Mouse (Mus musculus) MN1 (cell line): ENCODE measurements at regions not wholly inside any gene's neighbourhood (a gene's known extent, or its start where the extent isn't known, plus 50 kb on each side); places are given as distances from the start of the nearest gene placed in this dataset.
"Not testable (repeated sequence)": the region's sequence is repeated elsewhere in the genome, so short reads cannot be mapped to it uniquely, and the experiment has no call there.

ENCODE experiments used
- DNase-seq: peaks from one replicate; pipeline ENCODE4 v3.0.0-alpha.2; 2016; ENCODE audit warnings: low spot score

GRCm38 (mm10) chr3:118194754-118195153, 326.0 kb upstream of the Snx7 start:
- no peak for DNase-seq

DNA sequence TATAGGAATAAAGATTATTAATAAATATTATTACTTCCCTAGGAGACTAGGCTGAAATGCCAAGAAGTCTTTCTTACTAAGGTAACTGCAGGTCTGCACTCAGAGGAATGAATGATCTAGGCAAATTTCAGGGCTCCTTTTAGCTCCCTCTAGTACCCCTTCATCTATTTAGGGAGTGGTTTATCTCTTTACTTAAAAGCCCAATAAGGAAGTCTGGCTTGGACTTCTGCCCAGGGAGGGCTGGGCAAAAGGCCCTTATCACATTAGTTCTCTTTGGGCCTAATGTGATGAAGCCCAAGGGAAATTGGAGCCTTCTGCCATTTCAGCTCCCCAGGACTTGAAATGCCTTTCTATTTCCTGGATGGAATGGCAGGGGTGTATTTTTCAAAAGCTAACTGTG, 320.6 kb upstream of the Snx7 start:
- DNase-seq, result peak; percentile 49

DNA sequence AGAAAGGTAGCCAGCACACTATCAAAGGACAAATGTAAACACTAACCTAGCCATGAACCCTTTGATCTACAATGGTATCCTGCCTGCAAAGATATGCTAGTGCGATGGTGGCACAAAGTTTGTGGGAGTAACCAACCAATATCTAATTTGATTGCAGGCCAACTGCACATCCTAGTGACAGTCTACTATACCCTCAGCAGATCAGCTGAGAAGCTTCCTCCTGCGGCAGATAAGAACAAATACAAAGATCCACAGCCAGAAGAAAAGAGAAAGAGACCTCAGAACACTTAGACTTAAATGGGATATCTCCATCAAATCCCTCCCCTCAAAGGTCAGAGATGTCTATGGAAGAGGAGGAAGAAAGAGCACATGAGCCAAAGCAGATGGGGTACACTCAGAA, 308.7 kb upstream of the Snx7 start:
- DNase-seq, result no peak

GRCm38 (mm10) chr3:118162916-118163315, 294.2 kb upstream of the Snx7 start:
- DNase-seq, result no peak

GRCm38 (mm10) chr3:118144788-118145187, 276.1 kb upstream of the Snx7 start:
- no peak for DNase-seq

DNA sequence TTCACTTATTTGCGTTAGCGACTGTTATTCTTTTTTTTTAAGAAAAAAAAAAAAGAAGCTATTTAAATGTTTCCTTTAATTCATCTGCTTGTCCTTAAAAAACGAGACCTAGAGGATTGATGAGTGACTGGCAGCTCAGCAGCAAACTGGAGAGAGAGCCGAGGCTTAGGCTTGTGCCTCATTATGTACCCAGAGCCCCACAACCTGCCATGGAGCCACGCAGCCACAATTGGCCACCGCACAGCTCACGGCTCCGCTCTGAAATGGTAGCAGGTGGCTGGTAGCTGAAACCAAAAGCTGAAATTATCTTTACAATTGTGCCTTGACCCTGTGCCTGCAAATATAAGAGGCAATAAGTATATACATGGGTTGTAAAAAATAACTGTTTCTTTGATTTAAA, 273.0 kb upstream of the Snx7 start:
- DNase-seq, result no peak

DNA sequence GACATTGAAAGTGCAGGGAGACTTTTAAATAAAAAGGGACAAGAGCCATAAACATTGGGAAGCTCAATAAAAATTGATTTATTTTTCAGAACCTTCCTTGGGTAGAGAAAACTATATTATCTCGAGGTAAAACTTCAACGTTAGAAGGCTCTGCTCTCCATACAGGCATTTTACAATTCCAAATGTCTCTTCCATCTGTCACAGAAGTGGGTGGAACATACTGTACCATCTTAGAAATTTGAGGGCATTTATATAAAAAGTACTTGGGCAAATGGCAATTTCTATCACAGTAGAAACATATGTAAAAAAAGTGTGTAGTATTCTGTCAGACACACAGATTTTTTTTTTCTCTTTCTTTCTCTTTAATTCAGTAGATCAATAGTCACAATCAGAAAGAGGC, 271.4 kb upstream of the Snx7 start:
- no peak for DNase-seq

DNA sequence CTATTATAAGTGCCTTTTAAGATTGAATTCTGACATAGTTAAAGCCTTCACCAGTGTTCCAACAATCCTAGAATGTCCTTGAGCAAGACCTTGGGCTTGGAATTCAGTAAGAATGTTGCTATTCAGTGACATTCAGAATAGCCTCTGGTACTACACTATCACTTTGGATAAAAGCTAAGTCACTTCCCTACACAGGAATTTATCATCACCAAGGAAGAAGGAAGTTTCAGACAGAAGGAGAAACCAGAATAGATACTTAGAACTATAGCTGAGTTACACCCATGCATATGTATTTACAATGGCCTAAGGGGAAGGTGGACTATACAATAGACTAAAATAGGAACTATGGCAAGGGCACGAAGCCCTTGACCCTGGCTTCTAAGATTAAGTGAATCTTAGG, 259.6 kb upstream of the Snx7 start:
- not testable (repeated sequence) for DNase-seq

- no peak for DNase-seq
Observed at GRCm38 (mm10) chr3:118102635-118103034, 233.9 kb upstream of the Snx7 start.

GRCm38 (mm10) chr3:118084508-118084907, 215.8 kb upstream of the Snx7 start:
- DNase-seq, result no peak

GRCm38 (mm10) chr3:118072363-118072762, 203.6 kb upstream of the Snx7 start:
- DNase-seq, result no peak

DNA sequence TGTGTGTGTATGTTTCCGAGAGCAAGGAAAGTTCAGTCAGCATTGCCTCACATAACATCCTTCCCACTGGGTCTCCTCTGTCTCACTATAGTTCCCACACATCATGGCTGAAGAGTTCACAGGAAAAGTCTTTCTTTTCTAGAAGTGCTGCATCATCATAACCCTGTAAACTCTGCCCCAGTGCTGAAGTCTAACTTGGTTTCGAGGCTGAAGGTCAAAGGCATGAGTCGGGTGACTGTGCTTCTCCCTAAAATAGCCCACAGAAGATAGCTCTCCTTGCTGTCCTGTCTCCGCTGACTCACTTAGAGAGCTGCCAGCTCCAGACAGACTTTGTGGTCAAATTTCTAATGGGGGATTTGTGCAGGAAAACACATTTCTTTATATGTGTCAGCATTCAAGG, 201.4 kb upstream of the Snx7 start:
- no peak for DNase-seq

DNA sequence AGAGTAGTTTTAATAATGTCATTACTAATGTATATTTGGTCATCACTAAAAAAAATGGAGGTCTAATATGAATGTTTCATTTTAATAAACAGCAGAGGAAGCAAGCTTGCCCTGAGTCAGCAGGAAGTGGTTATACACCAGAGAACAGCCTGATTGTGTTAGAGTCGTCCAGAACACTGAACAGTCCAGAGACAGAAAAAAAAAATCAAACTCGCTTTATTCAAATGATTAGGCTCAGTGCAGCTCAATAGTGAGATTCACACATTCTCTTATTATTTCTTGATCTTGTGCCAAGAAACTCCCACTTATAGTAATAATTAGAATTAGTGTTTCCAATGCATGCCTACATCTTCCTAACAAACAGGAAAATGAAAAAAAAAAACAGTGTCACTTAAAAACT, 194.9 kb upstream of the Snx7 start:
- DNase-seq, result peak; percentile 25

DNA sequence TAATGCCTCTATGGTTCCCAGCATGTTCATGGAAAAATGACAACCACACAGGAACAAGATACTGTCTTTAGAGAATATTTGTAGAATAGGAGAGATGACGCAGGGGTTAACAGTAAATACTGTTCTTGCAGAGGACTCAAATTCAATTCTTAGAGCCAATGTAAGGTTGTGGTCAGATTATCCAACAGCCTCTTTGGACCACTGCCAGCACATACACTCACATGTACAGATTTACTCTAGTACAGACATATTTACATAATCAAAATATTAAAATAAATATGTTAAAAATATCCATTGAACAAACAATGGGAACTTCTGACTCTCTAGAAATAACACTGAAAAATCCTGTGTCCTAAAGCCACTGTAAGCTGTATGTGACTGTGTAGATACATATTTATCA, 193.8 kb upstream of the Snx7 start:
- no peak for DNase-seq

- DNase-seq, result no peak
Observed at GRCm38 (mm10) chr3:118047016-118047415, 178.3 kb upstream of the Snx7 start.

GRCm38 (mm10) chr3:118046536-118046935, 177.8 kb upstream of the Snx7 start:
- no peak for DNase-seq

GRCm38 (mm10) chr3:118036501-118036900, 167.8 kb upstream of the Snx7 start:
- DNase-seq, result no peak

GRCm38 (mm10) chr3:117995401-117995800, 126.7 kb upstream of the Snx7 start:
- DNase-seq, result peak; percentile 28

DNA sequence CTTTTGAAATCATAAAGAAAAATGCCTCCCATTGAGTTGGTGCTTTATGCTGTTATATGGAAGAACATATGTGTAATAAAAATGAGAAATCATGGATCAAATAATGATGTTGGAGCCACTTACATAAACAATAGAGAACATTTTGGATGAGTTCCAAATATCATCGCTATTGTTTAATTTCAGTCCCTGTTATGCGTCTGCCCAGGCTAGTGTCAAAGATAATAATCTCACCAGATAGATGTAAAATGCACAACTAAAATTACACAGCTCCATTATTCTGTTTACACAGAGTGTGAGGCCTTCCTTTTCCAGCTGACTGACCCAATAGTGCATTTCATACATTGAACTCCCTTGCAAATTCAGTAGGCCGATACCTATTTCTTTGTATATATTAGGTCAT, 125.4 kb upstream of the Snx7 start:
- DNase-seq, result no peak

- DNase-seq, result no peak
Observed at GRCm38 (mm10) chr3:117990561-117990960, 121.8 kb upstream of the Snx7 start.

GRCm38 (mm10) chr3:117988443-117988842, 119.7 kb upstream of the Snx7 start:
- peak; percentile 67 for DNase-seq

GRCm38 (mm10) chr3:117975638-117976037, 106.9 kb upstream of the Snx7 start:
- peak; percentile 63 for DNase-seq

- DNase-seq, result no peak
Observed at GRCm38 (mm10) chr3:117968805-117969204, 100.1 kb upstream of the Snx7 start.

GRCm38 (mm10) chr3:117938426-117938825, 69.7 kb upstream of the Snx7 start:
- peak; percentile 16 for DNase-seq

GRCm38 (mm10) chr3:117927527-117927926, 58.8 kb upstream of the Snx7 start:
- DNase-seq, result no peak
